Mouse (Mus musculus) liver, embryonic 11.5 days (tissue): Measurements from ENCODE around the gene H3f3b. TPM values are rescaled to one million over a fixed set of nuclear protein-coding genes. Genes with fewer than 3 reads are reported as not detected.

Experiments used
- ATAC-seq: fragments of 200-750 bp; cut with Nextera tagmentation; replicated peaks from 2 replicates; pipeline ENCODE4 v1.8.0; 2017; ENCODE audit warnings: moderate number of reproducible peaks, mild to moderate bottlenecking, moderate TSS enrichment, moderate library complexity; ENCODE audit not compliant: low FRiP score
- DNase-seq: peaks from one replicate; pipeline ENCODE4 v3.0.0-alpha.2; 2017; ENCODE audit warnings: low spot score
- H3K27ac ChIP-seq: fragments of 300-500 bp; sonication (generic); 2 replicates; pipeline ENCODE4 v1.5.1; 2014; ENCODE audit warnings: mild to moderate bottlenecking, low read depth, low read length, control low read depth
- H3K27me3 ChIP-seq: fragments of 300-500 bp; sonication (generic); replicated peaks from 2 replicates; pipeline ENCODE4 v1.6.1; 2014; ENCODE audit warnings: low read length, mixed read lengths; ENCODE audit not compliant: control insufficient read depth, insufficient read depth
- H3K36me3 ChIP-seq: fragments of 300-500 bp; sonication (generic); 2 replicates; pipeline ENCODE4 v1.6.1; 2014; ENCODE audit warnings: mild to moderate bottlenecking, low read length, moderate library complexity, mixed read lengths; ENCODE audit not compliant: control insufficient read depth, insufficient read depth
- H3K4me1 ChIP-seq: fragments of 300-500 bp; sonication (generic); replicated peaks from 2 replicates; pipeline ENCODE4 v1.6.1; 2014; ENCODE audit warnings: low read length, mixed read lengths; ENCODE audit not compliant: control insufficient read depth, insufficient read depth
- H3K4me2 ChIP-seq: fragments of 300-500 bp; sonication (generic); 2 replicates; pipeline ENCODE4 v1.6.1; 2014; ENCODE audit warnings: mild to moderate bottlenecking, control low read depth, moderate library complexity
- H3K4me3 ChIP-seq: fragments of 300-500 bp; sonication (generic); 2 replicates; pipeline ENCODE4 v1.5.1; 2014; ENCODE audit warnings: low read depth, low read length, control low read depth
- H3K9ac ChIP-seq: fragments of 300-500 bp; sonication (generic); 2 replicates; pipeline ENCODE4 v1.6.1; 2014; ENCODE audit warnings: low read depth, low read length, control low read depth
- H3K9me3 ChIP-seq: fragments of 300-500 bp; sonication (generic); 2 replicates; pipeline ENCODE4 v1.6.1; 2016; ENCODE audit warnings: low read length, inconsistent platforms, mixed read lengths; ENCODE audit not compliant: control insufficient read depth
- WGBS: fragments of 180-500 bp; shearing (Covaris S2); extraction: QIAGEN DNeasy Blood & Tissue Kit; methylation state at CpG from one replicate; pipeline ENCODE4 v1.1.7; 2014; 5-methylcytosine and 5-hydroxymethylcytosine counted together
- polyA plus RNA-seq: library from polyadenylated mRNA; unstranded; fragments of >200 nt; fragmentation: Nextera tagmentation; extraction: Ambion mirVana; gene quantifications from 2 replicates; pipeline ENCODE4 v1.2.1, GENCODE M21; 2014

The H3f3b gene
- polyA plus RNA-seq, 1 experiment from 2014 or later = 1,141 TPM

GRCm38 (mm10) chr11:115974309-115975082, 53.3 kb downstream of the H3f3b start, which contains the start of gene Itgb4:
Itgb4 (plus strand) TSS chr11:115974709.
- Histone ChIP-seq H3K9ac (0 out of 2 replicates have a peak within 1 kb of the TSS, but pooled peaks have one; percentile 39), H3K4me3 (peak within 1 kb of the TSS; percentile 44), H3K4me1 (peaks cover 5% of the 10 kb centered on the region; the same call in 1 of the 2 replicates), H3K36me3 (no peaks in the 10 kb centered on the region), H3K27me3 (peaks cover 51% of the 10 kb centered on the region), H3K27ac (no peak within 1 kb of the TSS), H3K9me3 (no peaks in the 10 kb centered on the region), H3K4me2 (peak within 1 kb of the TSS; percentile 69)
- ATAC-seq = no peak; the same call in 1 of the 2 replicates
- 10% methylated on average over 58 of the region's 58 CpGs for WGBS
- no peak for DNase-seq

Other genes starting within 250 kb of the H3f3b start
- 13.5 and 14.0 TPM in 2 replicates for gene Caskin2, start 214.3 kb downstream of the H3f3b start, polyA plus RNA-seq
- gene Tsen54, start 213.2 kb downstream of the H3f3b start, polyA plus RNA-seq = 36.1 and 36.4 TPM in 2 replicates
- 15.6 and 18.7 TPM in 2 replicates for gene Llgl2, start 203.9 kb downstream of the H3f3b start, polyA plus RNA-seq
- 0.56 and 0.89 TPM in 2 replicates for gene Myo15b, start 169.6 kb downstream of the H3f3b start, polyA plus RNA-seq
- gene Smim5, start 128.0 kb downstream of the H3f3b start, polyA plus RNA-seq = 39.5 and 45.9 TPM in 2 replicates
- 3.5 and 3.6 TPM in 2 replicates for gene Smim6, start 115.9 kb downstream of the H3f3b start, polyA plus RNA-seq
- gene Sap30bp, start 94.7 kb downstream of the H3f3b start, polyA plus RNA-seq = 36.5 and 39.9 TPM in 2 replicates
- gene Recql5, start 94.5 kb downstream of the H3f3b start, polyA plus RNA-seq = 19.8 and 22.9 TPM in 2 replicates
- gene Itgb4, start 53.3 kb downstream of the H3f3b start, polyA plus RNA-seq = 0.60 and 0.77 TPM in 2 replicates
- gene Galk1, start 15.2 kb downstream of the H3f3b start, polyA plus RNA-seq = 299 and 304 TPM in 2 replicates
- gene Unk, start 2.4 kb upstream of the H3f3b start, polyA plus RNA-seq = 28.9 and 34.1 TPM in 2 replicates
- 44.8 and 45.3 TPM in 2 replicates for gene Unc13d, start 50.0 kb upstream of the H3f3b start, polyA plus RNA-seq
- 98.8 and 105 TPM in 2 replicates for gene Wbp2, start 59.0 kb upstream of the H3f3b start, polyA plus RNA-seq
- gene Trim47, start 99.2 kb upstream of the H3f3b start, polyA plus RNA-seq = 6.3 and 6.6 TPM in 2 replicates
- 3.1 and 3.5 TPM in 2 replicates for gene Trim65, start 103.2 kb upstream of the H3f3b start, polyA plus RNA-seq
- 121 and 126 TPM in 2 replicates for gene Mrpl38, start 110.9 kb upstream of the H3f3b start, polyA plus RNA-seq
- gene Fbf1, start 140.2 kb upstream of the H3f3b start, polyA plus RNA-seq = 20.1 and 23.3 TPM in 2 replicates
- 62.3 and 63.8 TPM in 2 replicates for gene Ten1, start 170.9 kb upstream of the H3f3b start, polyA plus RNA-seq
- 22.7 and 23.6 TPM in 2 replicates for gene Acox1, start 171.1 kb upstream of the H3f3b start, polyA plus RNA-seq
- gene Evpl, start 210.1 kb upstream of the H3f3b start, polyA plus RNA-seq = 0.56 TPM in 2 replicates
- gene Srp68, start 246.3 kb upstream of the H3f3b start, polyA plus RNA-seq = 88.4 and 89.4 TPM in 2 replicates